ENCODE assay signal across 8 mouse cellular contexts in genomic region chr1:39902704-39903151, GRCm38 (mm10). TPM values are rescaled to one million over a fixed set of nuclear protein-coding genes. Genes with fewer than 3 reads are reported as not detected.
DNase-seq lines count a peak whose midpoint lies in the region; ATAC-seq and TF ChIP-seq lines count a peak whose summit lies in the region.

No protein-coding gene starts in this region.

- peak overlapping the region; percentile 85 for H3K4me3 ChIP-seq in hindbrain, embryonic 15.5 days
- peak overlapping the region; percentile 97 for H3K4me3 ChIP-seq in lung, embryonic 14.5 days (ENCODE audit: low read depth, low read length)

- H3K27ac ChIP-seq in hindbrain, embryonic 15.5 days (replicated peaks): peak overlapping the region; percentile 99
- H3K27ac ChIP-seq in lung, embryonic 14.5 days (ENCODE audit: low read depth): peak overlapping the region; percentile 99

- 0% methylated on average over 3 of the region's 3 CpGs for WGBS in hindbrain, embryonic 15.5 days
- WGBS in lung, embryonic 14.5 days: 4% methylated on average over 3 of the region's 3 CpGs

- H3K4me1 ChIP-seq in hindbrain, embryonic 15.5 days (replicated peaks): peaks cover 63% of the 10 kb centered on the region
- peaks cover 31% of the 10 kb centered on the region for H3K4me1 ChIP-seq in lung, embryonic 14.5 days (ENCODE audit: insufficient read depth)

- H3K9me3 ChIP-seq in hindbrain, embryonic 15.5 days: no peaks in the 10 kb centered on the region
- no peaks in the 10 kb centered on the region for H3K9me3 ChIP-seq in lung, embryonic 14.5 days (ENCODE audit: low read depth, low read length)

- TF ChIP-seq CTCF in lung, embryonic 14.5 days (IDR thresholded peaks at IDR 0.05; ENCODE audit: low read depth): no peak

- peak overlapping the region; percentile 77 for H3K4me2 ChIP-seq in hindbrain, embryonic 15.5 days
- peak overlapping the region; percentile 93 for H3K4me2 ChIP-seq in lung, embryonic 14.5 days

- ATAC-seq in hindbrain, embryonic 15.5 days (ENCODE audit: low FRiP score, low read depth): no peak
- ATAC-seq in lung, embryonic 14.5 days (ENCODE audit: insufficient read depth): no peak

- DNase-seq in urinary bladder, postnatal 14 days (ENCODE audit: low spot score): peak; percentile 59
- DNase-seq in urinary bladder, postnatal 25 days (ENCODE audit: low spot score): no peak
- DNase-seq in cerebellum, postnatal 14 days: peak; percentile 52 to 63
- DNase-seq in gastrocnemius, adult 8-10 months (ENCODE audit: low spot score in 2 of 2): peak; percentile 41 to 58
- DNase-seq in lung, embryonic 14.5 days: peak; percentile 56
- DNase-seq in right cerebral cortex, postnatal 10 days (ENCODE audit: low spot score in 2 of 2): peak; percentile 59 to 68
- DNase-seq in urinary bladder, postnatal 10 days (ENCODE audit: low spot score): no peak

- 0 out of 2 replicates have a peak, but pooled peaks cover 6% of the 10 kb centered on the region for H3K36me3 ChIP-seq in hindbrain, embryonic 15.5 days
- H3K36me3 ChIP-seq in lung, embryonic 14.5 days (ENCODE audit: insufficient read depth): peaks cover 26% of the 10 kb centered on the region

- no peaks in the 10 kb centered on the region for H3K27me3 ChIP-seq in hindbrain, embryonic 15.5 days
- no peaks in the 10 kb centered on the region for H3K27me3 ChIP-seq in lung, embryonic 14.5 days (ENCODE audit: insufficient read depth, low read length)

- H3K9ac ChIP-seq in hindbrain, embryonic 15.5 days: peak overlapping the region; percentile 99
- peak overlapping the region; percentile 99 for H3K9ac ChIP-seq in lung, embryonic 14.5 days

RNA-seq across cellular contexts. Expression of gene Map4k4, which starts 2.0 kb away (rescaled TPM):
- total RNA-seq in gastrocnemius, adult 8-10 months (2022): 10 to 100 TPM; 10.5 to 18.2 (median 16.4) TPM
- polyA plus RNA-seq in hindbrain, embryonic 15.5 days (2015; fragmentation: Nextera tagmentation; extraction: Ambion mirVana): 41.5 and 42.6 TPM in 2 replicates
- 44.7 and 49.3 TPM in 2 replicates for polyA plus RNA-seq in lung, embryonic 14.5 days (2014; fragmentation: Nextera tagmentation; extraction: Ambion mirVana)

Comparison
In these comparisons a context has a peak if more than half of its experiments do, and no peak if none do; other contexts are left out.
1. DNase-seq: peak in urinary bladder, postnatal 14 days (single experiment), cerebellum, postnatal 14 days (2 of 2), gastrocnemius, adult 8-10 months (2 of 2), lung, embryonic 14.5 days (single experiment) and right cerebral cortex, postnatal 10 days (2 of 2); none in urinary bladder, postnatal 25 days (single experiment) and urinary bladder, postnatal 10 days (single experiment).